Mouse (Mus musculus) thymus, postnatal 25 days (tissue): Measurements from ENCODE around the gene Gm17364.
A peak's percentile ranks its signal among the peaks of the same experiment; 100 is the strongest.
"Not testable (repeated sequence)": the region's sequence is repeated elsewhere in the genome, so short reads cannot be mapped to it uniquely, and the experiment has no call there.

Source experiments
- DNase-seq: peaks from one replicate; pipeline ENCODE4 v3.0.0; 2022

Gm17364 gene

DNA sequence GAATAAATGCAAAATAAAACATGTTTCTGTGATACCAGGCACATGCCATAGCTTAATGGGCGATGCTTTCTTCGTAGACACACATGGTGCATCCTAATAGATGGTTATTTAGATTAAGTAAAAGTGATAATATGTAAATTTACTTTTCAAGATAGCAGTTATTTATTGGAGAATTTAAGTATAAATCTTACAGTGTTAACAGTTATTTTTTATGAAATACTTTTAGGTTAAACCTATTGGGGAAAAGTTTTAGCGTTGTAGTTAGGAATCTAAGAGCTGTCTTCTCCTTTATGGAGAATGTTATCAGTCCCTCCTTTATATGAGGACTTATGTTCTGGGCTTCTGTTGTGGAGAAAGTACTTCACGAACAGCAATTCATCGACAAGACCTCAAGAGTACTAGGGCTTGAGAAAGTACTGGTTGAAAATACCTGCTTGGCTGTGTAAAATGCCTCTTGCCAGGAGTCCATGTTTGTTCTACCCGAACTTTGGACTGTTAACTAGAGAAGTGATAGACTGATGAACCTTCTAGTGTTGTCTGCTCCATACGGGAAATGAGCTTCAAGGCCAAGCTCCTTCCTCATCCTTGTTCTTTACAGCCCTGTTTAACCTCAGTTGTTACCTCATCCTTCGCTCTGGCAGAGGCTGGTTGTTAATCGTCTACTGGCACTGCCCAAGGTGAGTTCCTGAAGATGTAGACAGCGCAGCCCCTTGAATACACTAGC, at the start of gene Gm17364:
TSS of gene Gm17364 (minus strand) at position 51 of the 724 bp plus-strand sequence.
- no peak for DNase-seq

GRCm38 (mm10) chr13:41321433-41321832, 47.7 kb upstream of the Gm17364 start:
- no peak for DNase-seq

DNA sequence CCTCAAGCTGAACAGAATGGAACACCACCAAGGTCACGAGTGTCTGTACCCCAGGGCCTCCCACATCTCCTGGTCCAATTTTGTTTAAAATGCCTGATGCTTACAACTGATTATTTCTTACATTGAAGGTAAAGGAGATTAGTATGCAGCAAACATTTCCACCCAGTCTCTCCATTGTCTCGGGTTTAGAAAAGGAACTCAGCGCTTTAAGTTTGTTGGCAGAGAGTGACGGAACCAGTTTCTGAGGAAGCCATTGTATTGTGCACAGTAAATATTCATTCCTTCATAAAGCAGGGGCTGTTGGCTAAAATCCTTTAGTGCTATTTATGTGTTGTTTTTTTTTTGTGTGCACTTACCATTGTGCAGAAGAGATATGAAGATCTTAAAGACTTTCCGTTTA, 47.0 kb upstream of the Gm17364 start:
- DNase-seq = no peak

DNA sequence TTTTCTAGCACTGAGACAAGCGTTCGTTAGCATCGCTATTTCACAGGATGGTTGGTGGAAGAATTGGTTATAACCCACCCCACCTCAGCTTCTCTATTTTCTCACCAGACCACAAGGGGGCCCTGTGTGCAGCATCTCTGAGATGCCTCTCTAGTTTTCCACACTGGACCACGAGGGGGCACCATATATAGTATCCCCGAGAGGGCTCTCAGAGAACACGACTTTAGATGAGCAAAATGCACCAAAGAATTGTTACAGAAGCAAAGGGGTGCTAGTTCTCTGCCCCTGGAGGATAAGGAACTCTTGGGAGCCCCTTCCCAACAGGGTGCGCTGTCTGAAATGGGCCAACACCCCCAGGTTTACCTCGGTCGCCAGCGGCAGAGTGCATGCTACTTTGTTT, 28.9 kb upstream of the Gm17364 start:
- DNase-seq = peak; percentile 87

GRCm38 (mm10) chr13:41300037-41300436, 26.3 kb upstream of the Gm17364 start:
- no peak for DNase-seq

DNA sequence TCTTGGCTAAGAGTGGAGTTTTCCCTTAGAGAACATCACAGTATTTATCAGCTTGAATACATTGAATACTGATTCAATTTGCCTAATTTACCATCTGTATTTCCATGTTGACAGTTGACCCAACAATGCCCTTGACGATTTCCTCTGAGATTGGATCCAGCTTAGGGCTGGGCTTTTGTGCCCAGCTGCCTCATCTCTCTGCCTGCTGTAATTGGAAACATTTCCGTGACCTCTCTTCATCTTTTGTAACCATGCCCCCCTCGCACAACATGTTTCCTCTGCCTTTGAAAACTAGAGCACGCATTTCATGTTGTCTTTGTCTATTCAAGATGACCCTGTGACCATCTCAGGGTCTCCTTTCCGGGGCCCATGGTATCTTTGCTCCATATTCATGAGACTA, 25.2 kb upstream of the Gm17364 start:
- DNase-seq = no peak

DNA sequence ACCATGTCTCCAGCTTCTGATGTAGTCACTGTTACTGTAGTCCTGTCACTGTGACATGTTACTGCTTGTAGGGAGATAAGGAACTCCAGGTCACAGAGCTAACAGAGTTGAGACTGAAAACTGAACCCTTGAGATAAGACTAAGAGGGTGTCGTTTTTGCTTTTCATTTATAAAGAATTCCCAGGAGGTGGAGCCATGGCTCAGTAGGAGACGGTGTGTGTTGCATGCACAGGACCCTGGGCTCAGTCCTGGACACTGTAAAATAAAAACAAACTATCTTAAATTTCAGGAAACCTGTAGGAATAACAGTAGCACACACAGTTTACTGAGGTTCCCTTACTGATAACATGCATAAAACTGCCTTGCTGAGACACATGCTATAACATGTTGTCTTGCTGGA, 24.8 kb upstream of the Gm17364 start:
- no peak for DNase-seq

- DNase-seq = no peak
Measured at GRCm38 (mm10) chr13:41296396-41296795, 22.6 kb upstream of the Gm17364 start.

DNA sequence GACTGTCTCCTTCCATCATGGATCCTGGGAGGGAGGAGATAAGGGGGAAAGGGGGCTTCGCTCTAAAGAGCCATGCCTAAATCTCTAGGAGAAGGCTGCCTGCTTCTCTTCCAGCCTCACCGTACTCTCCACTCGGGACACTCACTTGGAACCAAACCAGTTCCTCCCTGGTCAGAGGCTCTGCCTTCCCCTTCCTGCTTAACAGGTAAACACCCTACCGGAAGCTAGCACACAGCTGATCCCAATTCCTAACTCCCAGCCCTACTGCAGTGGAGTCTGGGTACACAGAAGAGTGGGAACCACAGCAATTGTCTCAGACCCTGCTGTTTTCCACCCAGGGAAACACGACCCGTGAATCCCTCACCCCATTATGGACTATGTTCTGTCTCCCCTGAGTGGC, 22.1 kb upstream of the Gm17364 start:
- no peak for DNase-seq

DNA sequence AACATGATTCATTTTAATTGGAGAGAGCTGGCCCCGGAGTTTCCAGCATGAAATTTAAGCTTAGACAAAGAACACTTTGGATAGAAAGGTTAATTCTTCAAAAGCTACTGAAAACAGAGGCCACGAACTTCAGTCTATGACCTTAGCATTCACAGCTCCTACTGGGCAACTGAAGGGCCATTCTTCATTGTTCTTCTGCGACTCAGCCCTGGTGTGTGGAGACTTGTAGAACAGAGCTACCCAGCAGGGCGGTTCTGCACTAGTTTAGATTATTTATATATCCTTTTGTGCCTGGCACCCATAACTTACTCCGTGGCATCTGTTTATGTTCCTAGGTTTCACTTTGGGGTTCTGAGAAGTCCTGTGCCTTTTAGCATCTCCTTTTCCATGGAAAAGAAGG, 19.8 kb upstream of the Gm17364 start:
- DNase-seq = no peak

DNA sequence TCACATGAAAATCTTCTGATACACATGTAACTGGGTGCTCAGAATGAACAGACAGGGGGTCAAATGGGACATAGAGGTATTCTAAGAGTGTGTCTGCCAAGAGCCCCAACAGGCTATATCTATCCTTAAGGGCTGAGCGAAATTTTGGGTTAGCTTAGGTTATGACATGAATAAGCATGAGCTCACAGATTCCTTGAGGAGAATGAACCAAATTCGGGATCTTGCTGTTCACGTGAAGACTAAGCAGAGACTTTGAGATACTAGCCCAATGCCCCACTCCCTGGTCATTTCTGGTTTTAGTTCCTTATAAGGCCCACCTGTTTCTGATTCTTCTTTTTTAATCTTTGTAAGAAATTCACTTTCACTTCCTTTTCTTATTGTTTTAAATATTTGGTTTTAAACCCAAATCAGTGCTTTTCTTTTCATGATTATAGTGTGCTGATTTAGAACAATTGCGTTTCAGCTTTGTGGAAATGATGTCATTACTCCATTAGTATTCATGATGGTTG, 17.7 kb upstream of the Gm17364 start:
- no peak for DNase-seq

GRCm38 (mm10) chr13:41286285-41286684, 12.5 kb upstream of the Gm17364 start:
- no peak for DNase-seq

DNA sequence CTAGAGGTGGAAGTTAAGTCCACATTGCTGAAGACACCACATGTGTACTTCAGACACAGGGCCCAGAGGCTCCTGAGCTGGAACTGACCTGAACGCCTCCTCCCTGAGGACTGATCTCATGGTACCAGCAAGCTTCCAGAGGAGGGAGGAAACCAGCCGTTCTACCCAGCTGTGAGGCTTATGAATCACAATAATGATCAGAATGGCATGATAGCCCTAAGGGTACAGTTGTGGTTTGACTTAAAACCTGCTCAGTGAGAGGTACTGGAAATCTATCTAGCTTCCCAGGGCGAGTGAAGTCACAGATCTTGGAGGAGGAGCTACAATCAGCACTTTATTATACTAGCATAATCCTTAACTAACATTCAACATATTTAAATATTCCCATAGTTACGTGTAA, 11.7 kb upstream of the Gm17364 start:
- DNase-seq = no peak

- DNase-seq = peak; percentile 62
Measured at GRCm38 (mm10) chr13:41283256-41283655, 9.5 kb upstream of the Gm17364 start.

- no peak for DNase-seq
Measured at GRCm38 (mm10) chr13:41280696-41281095, 6.9 kb upstream of the Gm17364 start.

- DNase-seq = no peak
Measured at GRCm38 (mm10) chr13:41267827-41268408, 5.9 kb downstream of the Gm17364 start.

- no peak for DNase-seq
Measured at GRCm38 (mm10) chr13:41263304-41264006, 10.3 kb downstream of the Gm17364 start.

DNA sequence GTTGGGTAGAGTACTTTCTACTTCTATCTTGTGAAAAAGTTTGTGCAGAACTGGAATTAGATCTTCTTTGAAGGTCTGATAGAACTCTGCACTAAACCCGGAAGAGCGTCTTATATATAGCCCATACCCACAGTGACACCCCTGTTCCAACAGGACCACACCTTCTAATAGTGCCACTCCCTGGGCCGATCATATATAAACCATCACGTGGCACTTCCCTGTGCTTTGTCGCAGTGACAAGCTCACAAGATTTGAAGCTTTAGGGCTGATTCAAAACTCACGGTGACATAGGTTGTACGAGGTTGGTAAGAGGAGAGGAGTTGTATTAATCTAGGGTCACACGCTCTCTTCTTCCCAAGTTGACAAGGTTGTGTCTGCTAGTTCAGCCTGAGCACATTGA, 12.2 kb downstream of the Gm17364 start:
- not testable (repeated sequence) for DNase-seq

GRCm38 (mm10) chr13:41257851-41258250, 15.9 kb downstream of the Gm17364 start:
- no peak for DNase-seq

- DNase-seq = no peak
Measured at GRCm38 (mm10) chr13:41256962-41257361, 16.8 kb downstream of the Gm17364 start.

GRCm38 (mm10) chr13:41256126-41256525, 17.7 kb downstream of the Gm17364 start:
- no peak for DNase-seq

DNA sequence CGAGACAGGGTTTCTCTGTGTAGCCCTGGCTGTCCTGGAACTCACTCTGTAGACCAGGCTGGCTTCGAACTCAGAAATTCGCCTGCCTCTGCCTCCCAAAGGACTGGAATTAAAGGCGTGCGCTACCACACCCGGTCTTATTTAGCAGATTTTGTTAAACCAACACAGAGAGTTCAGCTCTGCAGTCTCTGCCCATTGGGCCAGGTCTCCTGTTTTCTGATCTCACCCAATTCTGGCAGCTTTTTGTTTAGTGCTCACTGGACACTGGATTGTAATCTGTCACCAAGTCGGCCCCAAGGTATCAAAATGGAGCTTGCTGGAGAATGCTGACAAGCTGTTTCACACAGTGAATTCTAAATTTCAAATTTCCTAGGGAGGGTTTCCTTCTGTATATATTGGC, 21.0 kb downstream of the Gm17364 start:
- DNase-seq = no peak

DNA sequence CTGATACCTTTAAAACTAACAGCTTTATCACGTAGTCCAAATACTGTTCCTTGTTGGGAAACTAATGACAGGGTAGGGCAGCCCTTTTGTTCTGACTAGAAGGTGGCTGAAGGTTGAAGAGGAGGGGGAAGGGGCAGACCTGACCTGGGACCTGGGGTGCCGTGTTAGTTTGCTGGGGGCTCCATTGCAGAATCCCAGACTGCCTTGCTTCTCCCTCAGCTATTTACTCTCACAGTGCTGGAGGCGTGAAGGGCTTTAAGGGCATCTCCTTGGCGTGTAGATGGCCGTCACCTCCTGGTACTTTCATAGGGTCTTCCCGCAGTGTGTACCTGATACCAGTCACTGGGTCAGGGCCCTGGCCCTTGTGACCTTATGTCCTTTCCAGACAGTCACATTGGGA, 21.6 kb downstream of the Gm17364 start:
- no peak for DNase-seq

DNA sequence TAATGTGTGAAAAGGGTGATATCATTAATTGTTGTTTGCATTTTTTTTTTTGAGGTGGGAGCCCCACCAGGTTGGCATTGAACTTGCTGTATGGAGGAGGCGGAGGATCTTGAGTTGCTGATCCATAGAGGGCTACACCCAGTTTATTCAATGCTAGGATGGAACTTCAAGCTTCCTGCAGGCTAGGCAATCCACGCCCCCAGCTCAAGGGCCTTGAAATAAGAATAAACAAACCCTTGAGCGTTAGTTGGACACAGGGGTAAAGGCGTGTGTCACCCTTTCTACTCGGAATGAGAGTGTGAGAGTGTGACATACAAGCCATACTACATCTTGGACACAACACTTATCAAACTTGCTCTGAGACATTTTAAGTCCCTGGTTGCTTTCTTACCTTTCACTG, 22.1 kb downstream of the Gm17364 start:
- no peak for DNase-seq
